Mouse (Mus musculus): Measurements from ENCODE around the gene Ttc28.

Gene Ttc28

DNA sequence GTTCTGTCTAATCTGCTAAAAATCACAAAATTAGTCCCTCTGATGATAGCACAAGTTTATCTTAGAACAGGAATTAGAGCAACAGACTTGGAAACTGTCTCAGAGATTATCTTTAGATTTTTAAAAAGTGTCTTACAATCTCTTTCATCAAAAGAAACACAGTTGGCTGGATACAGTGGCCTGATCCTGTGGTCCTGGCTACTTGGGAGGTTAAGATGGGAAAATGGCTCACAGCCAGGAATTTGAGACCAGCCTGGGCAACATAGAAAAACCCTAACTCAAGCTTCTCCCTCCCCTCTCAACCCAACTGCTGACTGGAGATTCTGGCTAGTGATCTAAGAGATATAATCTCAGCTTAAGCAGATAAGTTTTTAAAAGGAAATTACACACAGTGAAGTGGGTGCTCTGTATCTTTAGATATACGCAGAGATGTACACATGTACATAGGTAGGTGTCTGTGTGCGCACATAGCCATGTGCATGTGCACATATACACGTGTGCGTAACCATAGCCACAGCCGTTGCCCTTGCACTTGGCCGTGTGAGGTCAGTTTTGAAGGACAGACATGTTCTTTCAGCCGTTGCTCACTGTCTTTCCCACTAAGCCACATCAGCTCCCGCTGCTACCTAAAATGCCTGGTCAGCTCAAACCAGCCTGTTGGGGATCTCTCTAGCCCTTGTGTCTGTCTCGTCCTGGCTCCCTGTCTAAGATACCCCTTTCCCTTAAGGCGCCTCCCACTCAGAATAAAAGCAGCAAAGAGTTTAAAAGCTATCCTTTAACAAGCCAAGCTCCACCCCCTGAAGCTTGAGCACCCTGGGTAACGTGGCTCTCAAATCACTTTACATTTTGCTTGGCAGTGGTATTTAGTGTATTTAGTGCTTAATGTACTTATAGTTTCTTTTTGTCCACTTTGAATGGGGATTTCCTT lies 217.9 kb downstream of the Ttc28 start:
- no peak for DNase-seq (ENCODE audit: low read depth, low spot score)

DNA sequence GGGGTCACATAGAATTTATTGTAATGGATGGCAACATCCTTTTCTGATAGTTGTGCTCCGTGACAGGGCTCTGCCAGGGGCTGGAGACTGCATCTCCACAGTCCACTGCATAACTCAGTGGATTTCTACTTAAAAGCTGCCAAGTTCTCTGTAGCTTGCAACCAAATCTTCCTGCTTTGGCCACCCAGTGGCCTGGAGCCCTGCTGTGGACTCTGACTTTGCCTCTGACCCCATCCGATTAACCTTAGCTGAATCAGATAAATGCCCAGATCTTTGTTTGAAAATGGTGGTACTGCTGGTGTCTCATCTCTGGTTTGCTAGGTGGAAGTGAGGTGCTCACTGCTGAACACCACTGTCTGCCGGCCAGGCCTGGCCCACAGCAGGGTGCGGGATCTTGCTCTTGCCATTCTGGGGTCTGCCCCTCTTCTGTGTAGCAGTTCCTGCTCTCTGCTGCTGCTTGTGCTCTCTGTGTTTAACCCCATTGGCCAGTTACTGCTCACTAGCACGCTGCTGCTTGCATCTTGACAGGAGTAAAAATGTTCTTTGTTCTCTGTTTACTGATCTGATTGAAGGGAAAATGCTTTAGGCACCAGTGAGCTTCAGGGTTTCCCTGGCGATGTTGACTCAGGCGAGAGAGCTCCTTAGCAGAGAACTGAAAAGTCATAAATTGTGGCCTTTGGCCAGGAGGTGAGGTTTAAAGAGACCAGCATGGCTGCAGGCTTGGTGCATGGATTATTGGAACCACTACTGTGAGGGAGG lies 219.1 kb downstream of the Ttc28 start:
- DNase-seq (ENCODE audit: low read depth, low spot score), result no peak

DNA sequence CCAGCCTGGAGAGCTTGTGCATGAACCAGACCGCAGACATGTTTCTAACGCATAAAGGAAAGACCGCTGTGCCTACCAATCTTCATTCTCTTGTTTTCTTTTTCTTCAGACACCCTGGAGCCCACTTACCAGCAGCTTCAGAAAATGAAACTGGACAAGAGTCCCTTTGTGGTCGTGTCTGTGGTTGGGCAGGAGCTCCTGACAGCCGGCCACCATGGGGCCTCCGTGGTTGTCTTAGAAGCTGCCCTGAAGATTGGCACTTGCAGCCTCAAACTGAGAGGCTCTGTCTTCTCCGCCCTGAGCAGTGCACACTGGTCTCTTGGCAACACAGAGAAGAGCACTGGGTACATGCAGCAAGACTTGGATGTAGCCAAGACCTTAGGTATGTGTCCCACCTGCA lies 221.0 kb downstream of the Ttc28 start:
- DNase-seq (ENCODE audit: low read depth, low spot score), result no peak

DNA sequence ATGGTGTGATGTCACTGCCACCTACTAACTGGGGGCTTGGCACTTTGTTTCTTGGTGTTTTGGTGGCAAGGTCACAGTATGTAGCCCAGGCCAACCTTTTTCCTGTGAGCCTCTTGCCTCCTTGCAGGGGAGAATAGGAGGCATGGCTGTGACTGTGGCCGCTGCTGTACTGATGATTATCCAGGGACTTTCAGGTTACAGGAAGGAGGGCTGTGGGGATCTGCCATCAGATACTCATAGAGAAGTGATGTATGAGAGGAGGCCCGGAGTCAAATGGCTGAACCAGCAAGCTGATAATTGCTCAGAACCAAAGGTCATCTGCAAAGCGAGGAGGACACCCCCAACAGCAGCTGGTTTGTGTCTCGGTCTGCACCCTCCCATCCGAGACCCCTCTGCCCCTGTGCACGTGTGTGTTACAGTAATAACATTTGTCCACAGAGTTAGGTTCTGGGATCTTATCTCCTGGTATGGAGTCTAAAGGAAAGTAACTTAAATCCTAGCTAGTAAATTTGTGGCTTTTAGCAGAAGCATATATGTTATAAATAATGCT lies 221.9 kb downstream of the Ttc28 start:
- no peak for DNase-seq (ENCODE audit: low read depth, low spot score)

DNA sequence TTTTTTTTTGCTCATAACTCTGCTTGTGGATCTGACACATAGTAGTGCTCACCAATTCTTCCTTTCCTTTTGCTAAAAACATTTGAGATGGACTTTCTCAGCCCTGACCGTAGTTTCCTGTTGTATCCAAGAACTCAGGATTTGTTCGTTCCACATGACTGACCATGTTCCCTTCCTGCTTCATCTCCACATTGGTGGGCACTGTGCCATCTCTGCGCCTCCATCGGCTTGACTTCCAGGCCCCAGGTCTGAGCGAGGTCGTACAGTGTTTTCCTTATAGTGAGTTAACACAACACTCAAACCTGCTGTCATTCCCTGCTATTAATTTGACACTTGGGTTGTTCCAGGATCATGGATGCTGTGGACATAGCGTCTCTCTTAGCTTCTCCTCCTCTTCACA lies 225.2 kb downstream of the Ttc28 start:
- DNase-seq (ENCODE audit: low read depth, low spot score), result no peak

DNA sequence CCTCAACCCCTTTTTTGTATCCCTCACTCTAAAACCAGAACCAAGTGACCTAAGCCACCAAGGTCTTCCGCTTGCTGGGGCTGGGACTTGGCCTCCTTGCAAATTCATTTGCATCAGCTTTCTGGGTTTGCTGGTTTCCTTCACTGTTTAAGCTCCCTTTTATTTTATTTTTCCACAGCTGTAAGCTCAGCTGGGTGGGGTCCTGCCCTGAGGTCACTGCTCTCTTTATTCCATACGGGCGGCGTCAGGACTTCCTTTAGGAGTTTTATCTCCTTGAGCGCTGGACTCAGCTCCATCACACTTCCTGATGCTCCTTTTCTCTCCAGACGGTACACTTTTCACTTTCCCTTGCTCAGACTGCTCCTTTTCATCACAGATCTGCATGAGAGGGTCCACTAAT lies 231.8 kb downstream of the Ttc28 start:
- no peak for DNase-seq (ENCODE audit: low read depth, low spot score)

DNA sequence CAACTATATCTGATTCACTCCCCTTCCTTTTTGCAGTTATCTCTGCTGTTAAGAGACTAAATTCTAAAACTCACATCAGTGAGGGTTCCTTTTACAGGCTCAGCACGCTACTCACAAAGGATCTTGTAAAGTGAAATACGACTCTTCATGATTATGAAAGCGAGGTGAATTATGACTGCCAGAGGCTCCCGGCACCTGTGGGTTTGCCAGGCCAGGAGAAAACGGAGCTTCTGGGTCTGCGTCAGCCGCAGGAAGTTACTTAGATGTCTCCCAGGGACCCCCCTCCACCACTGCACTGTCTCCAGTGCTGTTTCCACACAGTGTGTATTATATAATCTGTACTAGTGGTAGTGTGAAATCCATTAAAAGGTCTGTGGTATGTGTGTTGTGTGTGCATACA lies 233.6 kb downstream of the Ttc28 start:
- no peak for DNase-seq (ENCODE audit: low read depth, low spot score)

DNA sequence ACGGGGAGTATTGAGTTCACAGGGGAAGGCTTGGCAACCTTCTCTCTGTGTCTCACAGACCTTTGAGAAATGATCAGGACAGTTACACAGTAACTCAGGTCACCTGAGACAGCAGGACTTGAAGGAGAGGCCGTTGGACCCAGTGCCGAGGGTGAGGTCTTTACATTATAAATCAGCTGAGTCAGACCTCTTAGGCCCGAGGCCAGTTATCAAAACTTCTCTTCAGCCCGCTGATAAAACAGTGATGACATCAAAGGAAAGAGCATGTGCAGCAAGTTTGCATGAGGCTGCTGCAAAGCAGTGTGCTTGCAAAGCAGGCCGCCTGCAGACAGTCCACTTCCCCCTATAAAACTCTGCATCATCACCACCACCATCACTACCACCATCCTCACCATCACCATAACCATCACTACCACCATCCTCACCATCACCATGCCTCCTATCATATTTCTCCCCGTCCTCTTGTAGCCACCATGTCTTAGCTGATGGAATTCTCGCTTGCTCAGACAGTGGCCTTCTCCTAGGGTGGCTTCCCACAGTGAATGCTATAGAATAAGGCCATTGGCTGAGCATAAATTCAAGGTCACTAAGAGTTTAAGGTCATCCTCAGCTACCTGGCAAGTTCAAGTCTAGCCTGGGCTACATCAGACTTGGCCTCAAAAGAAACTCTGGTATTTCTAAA lies 234.2 kb downstream of the Ttc28 start:
- no peak for DNase-seq (ENCODE audit: low read depth, low spot score)

DNA sequence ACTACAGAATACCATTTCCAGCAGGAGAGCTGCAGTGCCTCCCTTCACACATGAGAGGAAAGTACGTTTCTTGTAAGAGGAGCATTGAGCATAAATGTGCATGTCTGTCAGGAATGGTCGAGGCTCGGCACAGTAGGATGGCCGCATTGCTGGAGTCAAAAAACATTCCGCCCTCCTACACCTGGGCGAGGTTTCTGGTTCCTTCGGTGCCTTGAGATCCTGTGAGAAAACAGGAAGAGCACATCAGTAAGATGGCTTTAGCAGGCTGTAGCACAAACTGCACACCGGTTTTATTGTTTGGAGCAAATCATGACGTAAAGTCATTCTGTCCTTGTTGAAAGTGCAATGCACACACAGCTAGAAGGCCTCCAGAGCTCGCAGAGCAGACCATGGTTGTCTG lies 235.0 kb downstream of the Ttc28 start:
- no peak for DNase-seq (ENCODE audit: low read depth, low spot score)

DNA sequence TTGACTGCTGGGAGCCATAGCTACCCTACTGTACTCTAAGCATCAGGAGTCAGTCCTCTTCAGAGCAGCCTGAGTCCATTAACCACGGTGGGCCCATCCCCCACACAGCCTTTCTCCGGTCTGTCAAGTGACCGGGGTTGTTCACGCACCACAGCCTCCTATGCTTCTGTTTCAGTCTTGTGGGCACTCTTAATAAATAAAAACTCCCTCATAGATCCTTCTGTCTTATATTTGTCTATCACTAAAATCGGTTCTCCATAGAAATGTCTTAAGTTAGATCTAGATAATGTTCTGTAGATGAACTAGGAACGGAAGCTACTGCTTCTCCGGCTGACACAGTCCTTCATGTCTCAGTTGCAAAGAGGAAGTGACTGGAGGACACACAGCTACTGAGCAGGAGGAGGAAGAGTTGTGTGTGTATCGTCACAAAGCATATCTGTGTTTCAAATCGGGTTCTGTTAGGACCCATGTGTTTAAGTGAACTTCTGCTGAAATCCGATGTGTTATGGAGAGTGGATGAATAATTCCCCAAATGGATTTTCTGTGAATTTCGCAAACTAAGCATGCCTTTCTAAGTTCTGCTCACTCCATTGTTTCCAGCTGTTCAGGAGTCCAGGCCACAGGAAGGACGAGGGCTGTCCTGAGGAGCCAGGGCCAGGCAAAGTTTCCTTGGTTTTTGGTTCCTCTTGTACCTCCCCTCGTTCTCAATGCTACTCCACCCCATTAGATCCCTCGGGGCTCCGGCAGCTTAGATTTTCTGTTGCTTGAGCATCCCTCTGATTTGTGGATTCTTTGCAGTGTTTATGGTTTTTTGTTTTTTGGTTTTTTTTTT lies 236.1 kb downstream of the Ttc28 start:
- DNase-seq (ENCODE audit: low read depth, low spot score), result no peak

DNA sequence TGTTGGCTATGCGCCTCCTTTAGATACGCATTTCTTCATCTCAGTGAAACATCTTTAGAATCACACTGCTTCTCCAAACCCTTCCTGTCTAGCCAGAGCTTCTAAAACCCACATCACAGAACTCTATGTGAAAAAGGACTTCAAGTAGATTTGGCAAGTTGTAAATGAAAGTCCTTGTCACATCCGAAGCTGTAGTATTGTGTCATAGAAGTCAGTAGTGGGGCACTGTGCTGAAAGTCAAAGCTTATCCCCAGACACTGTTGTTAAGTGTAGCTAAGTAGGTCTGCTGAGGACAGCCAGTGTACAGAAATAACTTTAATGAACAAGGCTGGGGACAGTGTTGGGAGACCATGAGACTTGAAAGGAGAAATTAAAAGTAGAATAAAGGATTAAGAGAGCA lies 240.2 kb downstream of the Ttc28 start:
- no peak for DNase-seq (ENCODE audit: low read depth, low spot score)

DNA sequence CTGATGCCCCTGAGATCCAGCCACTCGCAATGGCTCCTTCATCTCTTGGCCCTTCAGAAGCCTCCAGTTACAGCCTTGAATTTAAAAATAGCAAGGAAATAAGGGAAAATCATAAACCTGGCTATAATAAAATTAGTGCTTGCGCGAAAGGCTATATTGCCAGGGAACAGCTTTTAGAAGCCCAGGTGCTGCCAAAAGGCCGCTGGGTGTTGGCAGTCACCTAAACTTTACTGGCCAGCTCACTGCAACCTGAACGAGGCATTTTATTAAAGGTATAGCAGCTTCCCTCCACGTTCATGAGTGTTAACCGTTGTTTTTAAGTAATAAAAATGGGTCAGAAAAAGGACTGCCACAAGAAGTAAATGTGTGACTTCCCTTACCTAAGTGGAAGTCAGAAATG lies 240.7 kb downstream of the Ttc28 start:
- DNase-seq (ENCODE audit: low read depth, low spot score), result no peak

DNA sequence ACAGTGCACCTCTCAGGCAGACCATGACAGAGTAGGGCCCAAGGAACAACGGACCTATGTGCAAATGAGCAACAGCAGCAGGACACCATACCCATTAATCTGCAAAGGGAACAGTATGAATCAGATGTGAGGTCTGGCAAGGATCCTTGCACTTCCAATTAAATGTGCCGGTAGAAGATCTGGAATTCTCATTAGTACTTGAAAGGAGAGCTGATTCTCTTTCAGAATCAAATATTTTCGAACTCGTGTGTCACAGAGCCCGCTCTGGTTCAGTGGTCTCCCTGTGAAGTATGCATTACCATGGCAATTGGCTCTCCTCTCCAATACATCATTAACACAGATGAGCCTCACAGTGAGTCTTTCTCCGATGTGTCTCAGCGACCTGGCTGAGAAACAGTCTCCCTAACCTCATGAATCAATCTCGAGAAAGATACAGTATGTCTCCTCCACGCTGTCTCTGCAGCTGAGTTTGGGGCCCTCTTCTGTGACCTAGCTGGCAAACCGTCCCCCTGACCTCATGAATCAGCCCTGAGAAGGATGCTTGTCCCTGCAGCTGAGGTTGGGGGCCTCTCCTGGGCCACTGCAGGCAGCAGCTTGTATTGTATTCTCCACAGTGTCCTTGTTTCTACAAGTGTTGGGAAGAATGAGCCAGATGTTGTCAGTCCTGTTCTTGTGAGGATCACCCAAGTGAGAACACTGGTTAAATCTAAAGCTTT lies 241.3 kb downstream of the Ttc28 start:
- no peak for DNase-seq (ENCODE audit: low read depth, low spot score)

DNA sequence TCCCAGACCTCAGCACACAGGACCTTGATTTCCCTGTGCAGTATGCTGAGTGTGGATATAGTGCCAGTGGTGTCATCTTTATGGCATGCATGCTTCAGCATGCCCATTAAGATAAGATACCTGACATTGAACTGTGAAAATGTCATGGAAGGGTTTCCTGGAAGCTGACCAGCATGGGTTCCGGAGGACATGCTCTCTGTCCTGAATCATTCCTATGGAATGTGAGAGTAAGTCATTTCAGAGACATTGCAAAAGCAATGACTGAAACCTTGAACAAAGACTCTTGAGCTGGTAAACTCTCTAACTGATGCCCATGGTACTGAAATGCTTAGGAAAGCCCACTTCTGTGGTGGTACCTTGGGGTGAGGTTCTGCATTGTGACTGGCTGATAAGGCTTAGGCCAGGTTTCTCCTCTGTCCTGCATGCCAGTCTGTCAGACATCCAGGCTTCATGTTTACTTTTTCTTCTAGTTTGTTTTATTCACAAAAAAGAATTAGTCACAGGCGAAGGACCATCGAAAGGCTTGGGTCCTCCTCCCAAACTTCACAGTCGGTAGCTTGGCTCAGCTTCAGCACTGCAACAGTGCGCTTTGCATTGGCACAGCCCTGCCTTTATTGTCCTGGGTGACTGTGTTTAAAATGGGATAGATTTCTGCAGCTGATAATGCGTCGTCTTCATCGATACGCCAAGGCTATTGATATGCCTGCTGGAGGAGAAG lies 242.9 kb downstream of the Ttc28 start:
- no peak for DNase-seq (ENCODE audit: low read depth, low spot score)

DNA sequence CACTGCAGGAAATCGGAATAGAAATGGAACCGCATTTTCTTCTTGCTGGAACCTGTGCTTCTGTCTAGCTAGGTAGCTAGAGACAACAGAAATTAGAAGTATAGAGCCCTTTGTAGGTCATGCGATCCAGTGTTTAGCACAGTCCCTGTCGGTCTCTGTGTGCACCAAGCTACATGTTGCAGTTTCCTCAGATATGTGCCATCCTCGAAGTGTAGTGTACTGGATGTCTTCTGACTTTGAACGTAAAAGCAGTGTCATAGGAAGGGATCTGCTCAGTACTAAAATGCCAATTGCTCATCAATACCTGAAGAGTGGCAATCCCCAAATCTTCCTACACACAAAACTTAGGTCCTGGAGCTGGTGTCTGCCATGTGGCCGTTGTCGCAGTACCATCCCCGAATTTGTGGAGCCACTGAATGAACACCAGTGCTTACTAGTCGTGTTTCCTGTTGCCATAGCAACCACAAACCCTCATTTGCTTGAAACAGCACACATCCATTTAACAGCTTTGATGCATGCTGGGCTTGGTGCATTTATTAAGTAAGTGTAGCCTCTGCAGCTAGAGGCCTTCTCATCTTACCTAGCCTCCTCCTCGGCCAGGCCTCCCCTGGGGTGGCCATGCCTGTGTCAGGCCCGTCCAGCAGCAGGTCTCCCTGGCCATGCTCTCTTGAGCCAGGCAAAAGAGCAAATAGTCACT lies 243.6 kb downstream of the Ttc28 start:
- peak; percentile 54 for DNase-seq (ENCODE audit: low read depth, low spot score)

DNA sequence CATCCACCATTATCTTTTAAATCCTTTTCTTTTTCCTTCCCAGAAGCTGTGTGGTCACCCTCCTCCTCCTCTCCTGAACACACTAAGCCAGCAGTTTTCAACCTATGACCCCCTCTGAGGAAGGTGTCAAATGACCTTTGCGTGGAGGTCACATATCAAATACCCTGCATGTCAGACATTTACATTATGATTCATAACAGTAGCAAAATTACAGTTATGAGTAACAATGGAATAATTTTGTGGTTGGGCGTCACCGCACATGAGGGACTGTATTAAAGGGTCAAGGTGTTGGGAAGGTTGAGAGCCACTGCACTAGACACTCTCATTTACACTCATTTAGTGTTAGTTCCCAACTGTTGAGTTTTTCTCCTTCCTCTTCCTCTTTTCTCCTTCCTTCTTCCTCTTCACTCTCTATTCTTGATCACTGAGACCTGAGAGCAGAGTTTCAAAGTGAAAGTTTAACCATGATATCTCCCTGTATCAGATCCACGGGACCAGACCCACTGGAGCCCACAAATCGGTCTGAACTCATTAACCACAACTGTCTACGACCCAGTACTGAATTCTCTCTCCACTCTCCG lies 245.1 kb downstream of the Ttc28 start:
- DNase-seq (ENCODE audit: low read depth, low spot score), result no peak

DNA sequence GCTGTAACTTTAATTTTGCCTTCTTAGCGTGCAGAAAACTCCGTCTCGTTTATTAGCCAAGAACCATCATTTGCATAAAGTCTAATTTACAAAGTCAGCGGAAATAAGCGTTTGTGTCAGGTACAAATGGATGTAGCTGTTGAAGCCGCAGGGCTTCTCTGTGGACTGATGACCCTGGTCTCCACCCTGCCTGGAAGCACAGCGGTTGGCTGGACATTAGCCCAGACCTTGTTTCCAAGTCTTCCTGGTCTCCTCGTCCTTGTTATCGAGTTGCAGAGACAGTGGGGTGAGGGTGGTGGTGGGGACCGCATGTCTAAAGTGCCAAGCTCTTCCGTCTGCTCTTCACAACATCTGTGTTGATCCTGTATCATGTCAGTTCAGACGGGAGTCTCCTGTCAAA lies 246.1 kb downstream of the Ttc28 start:
- DNase-seq (ENCODE audit: low read depth, low spot score), result no peak

DNA sequence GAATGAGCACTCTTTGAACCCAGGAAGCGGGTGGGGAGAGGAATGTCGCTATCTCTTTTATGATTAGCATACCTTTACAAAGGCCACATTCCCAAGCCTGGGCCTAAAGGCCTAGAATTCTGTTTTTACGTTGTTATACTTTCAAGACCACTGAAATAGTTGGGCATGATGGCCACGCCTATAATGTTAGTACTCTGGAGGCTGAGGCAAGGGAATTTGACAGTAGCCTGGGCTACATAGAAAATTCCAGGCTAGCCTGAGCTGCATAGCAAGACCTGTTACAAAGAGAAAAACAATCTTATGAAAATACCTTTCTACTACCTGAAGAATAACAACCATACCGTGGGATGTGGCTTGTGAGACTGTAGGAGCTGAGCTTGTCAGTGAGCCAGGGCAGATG lies 248.2 kb downstream of the Ttc28 start:
- no peak for DNase-seq (ENCODE audit: low read depth, low spot score)

DNA sequence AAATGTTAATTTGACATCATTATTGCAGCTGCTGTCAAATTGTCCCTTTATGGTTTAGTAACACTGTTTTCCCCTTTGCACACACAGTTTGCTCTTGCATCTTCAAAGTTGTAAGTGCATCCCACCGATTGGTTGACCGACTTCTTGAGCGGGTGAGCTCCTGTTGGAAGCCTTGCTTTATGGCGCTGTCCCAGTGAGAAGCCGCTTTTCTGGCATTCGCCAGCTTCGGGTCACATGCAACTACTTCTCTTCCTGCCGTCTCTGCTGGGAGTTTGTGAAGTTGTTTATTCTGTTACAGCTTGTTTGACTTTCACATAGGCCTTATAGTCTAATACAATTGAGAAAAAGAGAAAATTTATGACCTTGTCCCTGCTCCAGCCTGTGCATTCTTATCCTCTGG lies 250.5 kb downstream of the Ttc28 start:
- no peak for DNase-seq (ENCODE audit: low read depth, low spot score)
